Mouse (Mus musculus) forebrain, embryonic 11.5 days (tissue): Measurements from ENCODE around the gene Pspn. TPM values are rescaled to one million over a fixed set of nuclear protein-coding genes. Genes with fewer than 3 reads are reported as not detected.

Experiments used
- ATAC-seq: fragments of 200-750 bp; cut with Nextera tagmentation; replicated peaks from 2 replicates; pipeline ENCODE4 v1.8.0; 2017; ENCODE audit warnings: moderate TSS enrichment; ENCODE audit not compliant: low FRiP score
- DNase-seq: peaks from one replicate; pipeline ENCODE4 v3.0.0-alpha.2; 2017; ENCODE audit warnings: low spot score
- H3K27ac ChIP-seq: fragments of 300-500 bp; sonication (generic); 2 replicates; pipeline ENCODE4 v1.5.1; 2014; ENCODE audit warnings: low read depth, low read length
- H3K27me3 ChIP-seq: fragments of 300-500 bp; sonication (generic); 2 replicates; pipeline ENCODE4 v1.6.1; 2014; ENCODE audit warnings: mild to moderate bottlenecking, low read length, mixed read lengths; ENCODE audit not compliant: control insufficient read depth, insufficient read depth
- H3K36me3 ChIP-seq: fragments of 300-500 bp; sonication (generic); 2 replicates; pipeline ENCODE4 v1.6.1; 2014; ENCODE audit warnings: mild to moderate bottlenecking, low read length, moderate library complexity, mixed read lengths; ENCODE audit not compliant: control insufficient read depth, insufficient read depth
- H3K4me1 ChIP-seq: fragments of 300-500 bp; sonication (generic); replicated peaks from 2 replicates; pipeline ENCODE4 v1.6.1; 2014; ENCODE audit warnings: low read length, mixed read lengths; ENCODE audit not compliant: control insufficient read depth, insufficient read depth
- H3K4me2 ChIP-seq: fragments of 300-500 bp; sonication (generic); 2 replicates; pipeline ENCODE4 v1.6.1; 2014; ENCODE audit warnings: low read depth, mild to moderate bottlenecking, low read length, moderate library complexity, mixed read lengths; ENCODE audit not compliant: severe bottlenecking
- H3K4me3 ChIP-seq: fragments of 300-500 bp; sonication (generic); 2 replicates; pipeline ENCODE4 v1.5.1; 2014; ENCODE audit warnings: low read depth, low read length
- H3K9ac ChIP-seq: fragments of 300-500 bp; sonication (generic); 2 replicates; pipeline ENCODE4 v1.6.1; 2014; ENCODE audit warnings: low read length
- H3K9me3 ChIP-seq: fragments of 300-500 bp; sonication (generic); 2 replicates; pipeline ENCODE4 v1.6.1; 2016; ENCODE audit warnings: low read length, mixed read lengths; ENCODE audit not compliant: control insufficient read depth
- WGBS: fragments of 180-500 bp; shearing (Covaris S2); extraction: QIAGEN DNeasy Blood & Tissue Kit; methylation state at CpG from one replicate; pipeline ENCODE4 v1.1.7; 2014; 5-methylcytosine and 5-hydroxymethylcytosine counted together
- polyA plus RNA-seq: library from polyadenylated mRNA; unstranded; fragments of >200 nt; fragmentation: Nextera tagmentation; extraction: Ambion mirVana; gene quantifications from 2 replicates; pipeline ENCODE4 v1.2.1, GENCODE M21; 2014

The Pspn gene
- polyA plus RNA-seq, 1 experiment from 2014 or later = 0.76 TPM

GRCm38 (mm10) chr17:57003994-57004393 is 4.2 kb upstream of the Pspn start:
- Histone ChIP-seq H3K36me3 (peaks cover 9% of the 10 kb centered on the region; the same call in 1 of the 2 replicates), H3K4me2 (no peak overlapping the region), H3K27me3 (no peaks in the 10 kb centered on the region), H3K9ac (no peak overlapping the region), H3K27ac (no peak overlapping the region), H3K4me3 (no peak overlapping the region), H3K9me3 (no peaks in the 10 kb centered on the region), H3K4me1 (no peaks in the 10 kb centered on the region)
- DNase-seq (no peak), ATAC-seq (no peak)
- WGBS = 92% methylated on average over 7 of the region's 7 CpGs

GRCm38 (mm10) chr17:57001228-57001627 is 1.4 kb upstream of the Pspn start:
- Histone ChIP-seq H3K27me3 (no peaks in the 10 kb centered on the region), H3K4me1 (peaks cover 6% of the 10 kb centered on the region; the same call in 1 of the 2 replicates), H3K27ac (no peak overlapping the region), H3K9me3 (no peaks in the 10 kb centered on the region), H3K36me3 (peaks cover 3% of the 10 kb centered on the region; the same call in 1 of the 2 replicates), H3K9ac (no peak overlapping the region), H3K4me2 (no peak overlapping the region), H3K4me3 (no peak overlapping the region)
- WGBS = 84% methylated on average over 8 of the region's 8 CpGs
- no peak for ATAC-seq
- no peak for DNase-seq

- no peak for DNase-seq
- Histone ChIP-seq H3K36me3 (peaks cover 5% of the 10 kb centered on the region), H3K27me3 (no peaks in the 10 kb centered on the region), H3K4me2 (no peak overlapping the region), H3K9ac (no peak overlapping the region), H3K4me1 (peaks cover 6% of the 10 kb centered on the region; the same call in 1 of the 2 replicates), H3K9me3 (no peaks in the 10 kb centered on the region), H3K27ac (no peak overlapping the region), H3K4me3 (no peak overlapping the region)
- WGBS = 92% methylated on average over 9 of the region's 9 CpGs
- ATAC-seq = no peak
Measured at GRCm38 (mm10) chr17:56999414-56999813, 404 bp downstream of the Pspn start.

GRCm38 (mm10) chr17:56997029-56997667 is 2.7 kb downstream of the Pspn start, which contains the start of gene Alkbh7:
Gene Alkbh7 (plus strand): TSS chr17:56997339.
- under 1% methylated on average over 38 of the region's 38 CpGs for WGBS
- ATAC-seq (peak; percentile 99), DNase-seq (peak; percentile 94)
- H3K4me1 ChIP-seq = peaks cover 6% of the 10 kb centered on the region; the same call in 1 of the 2 replicates
- H3K9ac ChIP-seq = peak within 1 kb of the TSS; percentile 62
- H3K4me3 ChIP-seq = peak within 1 kb of the TSS; percentile 81
- no peaks in the 10 kb centered on the region for H3K27me3 ChIP-seq
- H3K27ac ChIP-seq = peak within 1 kb of the TSS; percentile 57; the same call in 1 of the 2 replicates
- H3K9me3 ChIP-seq = no peaks in the 10 kb centered on the region
- H3K4me2 ChIP-seq = peak within 1 kb of the TSS; percentile 62
- H3K36me3 ChIP-seq = peaks cover 16% of the 10 kb centered on the region

GRCm38 (mm10) chr17:56996506-56996905 is 3.3 kb downstream of the Pspn start:
- no peaks in the 10 kb centered on the region for H3K27me3 ChIP-seq
- H3K36me3 ChIP-seq = peaks cover 16% of the 10 kb centered on the region
- peaks cover 6% of the 10 kb centered on the region; the same call in 1 of the 2 replicates for H3K4me1 ChIP-seq
- no peaks in the 10 kb centered on the region for H3K9me3 ChIP-seq
- no peak overlapping the region for H3K27ac ChIP-seq
- H3K4me3 ChIP-seq = peak overlapping the region; percentile 81; the same call in 1 of the 2 replicates
- 83% methylated on average over 2 of the region's 2 CpGs for WGBS
- H3K9ac ChIP-seq = no peak overlapping the region
- DNase-seq (no peak), ATAC-seq (0 out of 2 replicates have a peak, but pooled peaks have one; percentile 0)
- peak overlapping the region; percentile 62; the same call in 1 of the 2 replicates for H3K4me2 ChIP-seq

- DNase-seq (no peak), ATAC-seq (no peak)
- Histone ChIP-seq H3K9ac (no peak overlapping the region), H3K27ac (no peak overlapping the region), H3K4me1 (peaks cover 10% of the 10 kb centered on the region), H3K4me3 (no peak overlapping the region), H3K27me3 (no peaks in the 10 kb centered on the region), H3K36me3 (peaks cover 16% of the 10 kb centered on the region), H3K4me2 (no peak overlapping the region), H3K9me3 (no peaks in the 10 kb centered on the region)
- WGBS = 92% methylated on average over 8 of the region's 8 CpGs
Measured at GRCm38 (mm10) chr17:56995046-56995445, 4.8 kb downstream of the Pspn start.

GRCm38 (mm10) chr17:56990966-56991365 is 8.9 kb downstream of the Pspn start:
- Histone ChIP-seq H3K4me3 (peak overlapping the region; percentile 82), H3K4me2 (peak overlapping the region; percentile 77), H3K9ac (peak overlapping the region; percentile 87), H3K4me1 (peaks cover 4% of the 10 kb centered on the region), H3K36me3 (peaks cover 16% of the 10 kb centered on the region), H3K9me3 (no peaks in the 10 kb centered on the region), H3K27me3 (no peaks in the 10 kb centered on the region), H3K27ac (no peak overlapping the region)
- 67% methylated on average over 2 of the region's 2 CpGs for WGBS
- DNase-seq = peak; percentile 44
- ATAC-seq = no peak

GRCm38 (mm10) chr17:56990115-56990746 is 9.6 kb downstream of the Pspn start, which contains the start of gene Clpp:
Gene Clpp (plus strand): TSS chr17:56990305.
- Histone ChIP-seq H3K27me3 (no peaks in the 10 kb centered on the region), H3K4me1 (peaks cover 4% of the 10 kb centered on the region), H3K9me3 (no peaks in the 10 kb centered on the region), H3K4me3 (peak within 1 kb of the TSS; percentile 82), H3K36me3 (peaks cover 13% of the 10 kb centered on the region; the same call in 1 of the 2 replicates), H3K9ac (peak within 1 kb of the TSS; percentile 87), H3K27ac (peak within 1 kb of the TSS; percentile 41; the same call in 1 of the 2 replicates), H3K4me2 (peak within 1 kb of the TSS; percentile 77)
- under 1% methylated on average over 52 of the region's 52 CpGs for WGBS
- ATAC-seq (peak; percentile 95), DNase-seq (peak; percentile 95)
